Mouse (Mus musculus) kidney, embryonic 16.5 days (tissue): ENCODE results near the gene Vps53. TPM values are rescaled to one million over a fixed set of nuclear protein-coding genes. Genes with fewer than 3 reads are reported as not detected.

Source experiments
- ATAC-seq: fragments of 200-750 bp; cut with Nextera tagmentation; 2 replicates; pipeline ENCODE4 v1.8.0; 2017; ENCODE audit warnings: moderate TSS enrichment; ENCODE audit not compliant: low FRiP score, low TSS enrichment
- H3K27ac ChIP-seq: fragments of 300-500 bp; sonication (generic); 2 replicates; pipeline ENCODE4 v1.5.1; 2014; ENCODE audit warnings: low read length
- H3K27me3 ChIP-seq: fragments of 300-500 bp; sonication (generic); 2 replicates; pipeline ENCODE4 v1.6.1; 2014; ENCODE audit warnings: low read length, control low read depth, mixed read lengths; ENCODE audit not compliant: insufficient read depth
- H3K36me3 ChIP-seq: fragments of 300-500 bp; sonication (generic); 2 replicates; pipeline ENCODE4 v1.6.1; 2014; ENCODE audit warnings: low read length, control low read depth, mixed read lengths; ENCODE audit not compliant: insufficient read depth
- H3K4me1 ChIP-seq: fragments of 300-500 bp; sonication (generic); 2 replicates; pipeline ENCODE4 v1.6.1; 2014; ENCODE audit warnings: low read length, control low read depth, mixed read lengths; ENCODE audit not compliant: insufficient read depth
- H3K4me2 ChIP-seq: fragments of 300-500 bp; sonication (generic); replicated peaks from 2 replicates; pipeline ENCODE4 v1.6.1; 2014; ENCODE audit warnings: low read depth, low read length
- H3K4me3 ChIP-seq: fragments of 300-500 bp; sonication (generic); 2 replicates; pipeline ENCODE4 v1.5.1; 2014; ENCODE audit warnings: mild to moderate bottlenecking, low read length
- H3K9ac ChIP-seq: fragments of 300-500 bp; sonication (generic); replicated peaks from 2 replicates; pipeline ENCODE4 v1.6.1; 2014; ENCODE audit warnings: low read length
- H3K9me3 ChIP-seq: fragments of 300-500 bp; sonication (generic); 2 replicates; pipeline ENCODE4 v1.6.1; 2016; ENCODE audit warnings: low read length, control low read depth
- WGBS: fragments of 180-500 bp; shearing (Covaris S2); extraction: QIAGEN DNeasy Blood & Tissue Kit; methylation state at CpG from one replicate; pipeline ENCODE4 v1.1.7; 2014; 5-methylcytosine and 5-hydroxymethylcytosine counted together
- polyA plus RNA-seq: library from polyadenylated mRNA; unstranded; fragments of >200 nt; fragmentation: Nextera tagmentation; extraction: Ambion mirVana; gene quantifications from 2 replicates; pipeline ENCODE4 v1.2.1, GENCODE M21; 2015

Vps53 gene
- polyA plus RNA-seq, 1 experiment from 2014 or later = 46.9 TPM

DNA sequence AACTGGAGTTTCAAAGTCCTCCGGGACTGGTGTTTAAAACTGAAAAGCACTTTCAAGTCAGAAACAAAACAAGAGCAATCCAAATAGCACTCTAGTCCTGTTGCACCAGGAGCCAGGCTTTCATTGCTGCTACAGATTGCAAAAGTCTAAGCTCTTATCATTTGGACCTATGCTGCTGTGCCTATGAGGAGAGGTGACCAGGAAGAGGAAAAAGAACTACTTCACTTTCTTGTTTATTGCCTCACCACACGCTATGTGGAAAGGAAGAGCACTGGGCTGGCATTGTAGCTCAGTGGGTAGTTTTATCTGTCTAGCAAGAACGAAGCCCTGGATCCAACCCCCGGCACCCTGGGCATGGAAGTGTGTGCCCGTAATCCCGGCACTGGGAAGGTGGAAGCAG lies 146.1 kb downstream of the Vps53 start:
- Histone ChIP-seq H3K27ac (no peak overlapping the region), H3K9ac (no peak overlapping the region), H3K4me2 (no peak overlapping the region), H3K27me3 (no peaks in the 10 kb centered on the region), H3K36me3 (no peaks in the 10 kb centered on the region), H3K4me1 (peaks cover 7% of the 10 kb centered on the region; the same call in 1 of the 2 replicates), H3K4me3 (no peak overlapping the region), H3K9me3 (no peaks in the 10 kb centered on the region)
- no peak for ATAC-seq
- WGBS = 80% methylated on average over 6 of the region's 6 CpGs

DNA sequence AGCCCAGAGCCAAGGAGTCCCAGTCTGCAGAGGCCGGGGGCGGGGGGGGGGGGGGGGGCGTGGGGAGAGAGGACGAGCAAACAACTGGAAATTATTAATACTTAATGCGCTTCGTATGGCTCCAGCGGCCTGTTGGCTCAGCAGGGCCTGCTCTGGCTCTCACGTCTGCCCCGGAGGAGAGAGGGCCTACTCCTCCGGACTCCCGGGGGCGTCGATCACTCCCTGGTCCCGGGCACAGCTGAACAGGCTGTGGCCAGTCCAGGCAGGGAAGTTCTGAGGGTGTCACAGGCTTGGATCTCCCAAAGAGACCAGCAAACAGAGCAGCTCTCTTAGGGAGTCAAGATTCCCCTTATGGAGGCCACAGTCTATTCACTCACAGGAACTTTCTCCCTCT lies 151.4 kb downstream of the Vps53 start:
- 3% methylated on average over 13 of the region's 14 CpGs for WGBS
- ATAC-seq = peak; percentile 63
- peak overlapping the region; percentile 43 for H3K27ac ChIP-seq
- H3K9ac ChIP-seq = peak overlapping the region; percentile 79
- peak overlapping the region; percentile 85 for H3K4me2 ChIP-seq
- H3K27me3 ChIP-seq = no peaks in the 10 kb centered on the region
- H3K4me3 ChIP-seq = peak overlapping the region; percentile 74
- H3K36me3 ChIP-seq = 0 out of 2 replicates have a peak, but pooled peaks cover 5% of the 10 kb centered on the region
- no peaks in the 10 kb centered on the region for H3K9me3 ChIP-seq
- H3K4me1 ChIP-seq = peaks cover 25% of the 10 kb centered on the region

GRCm38 (mm10) chr11:76027139-76028071 lies 152.0 kb downstream of the Vps53 start, which contains the start of gene Rflnb:
Rflnb (minus strand) TSS chr11:76027782.
- H3K27me3 ChIP-seq = no peaks in the 10 kb centered on the region
- peak within 1 kb of the TSS; percentile 51 for H3K27ac ChIP-seq
- H3K4me3 ChIP-seq = peak within 1 kb of the TSS; percentile 74
- ATAC-seq = peak; percentile 94
- under 1% methylated on average over 104 of the region's 112 CpGs for WGBS
- no peaks in the 10 kb centered on the region for H3K9me3 ChIP-seq
- H3K4me1 ChIP-seq = peaks cover 25% of the 10 kb centered on the region
- H3K4me2 ChIP-seq = peak within 1 kb of the TSS; percentile 85
- peak within 1 kb of the TSS; percentile 79 for H3K9ac ChIP-seq
- H3K36me3 ChIP-seq = 0 out of 2 replicates have a peak, but pooled peaks cover 5% of the 10 kb centered on the region

- H3K9ac ChIP-seq = peak overlapping the region; percentile 79
- H3K4me2 ChIP-seq = peak overlapping the region; percentile 85
- H3K27me3 ChIP-seq = no peaks in the 10 kb centered on the region
- H3K4me1 ChIP-seq = peaks cover 25% of the 10 kb centered on the region
- no peaks in the 10 kb centered on the region for H3K9me3 ChIP-seq
- no peak for ATAC-seq
- H3K4me3 ChIP-seq = peak overlapping the region; percentile 74
- H3K27ac ChIP-seq = peak overlapping the region; percentile 51
- 0 out of 2 replicates have a peak, but pooled peaks cover 5% of the 10 kb centered on the region for H3K36me3 ChIP-seq
- 6% methylated on average over 14 of the region's 14 CpGs for WGBS
These were observed 152.8 kb downstream of the Vps53 start for GRCm38 (mm10) chr11:76026527-76027138.

DNA sequence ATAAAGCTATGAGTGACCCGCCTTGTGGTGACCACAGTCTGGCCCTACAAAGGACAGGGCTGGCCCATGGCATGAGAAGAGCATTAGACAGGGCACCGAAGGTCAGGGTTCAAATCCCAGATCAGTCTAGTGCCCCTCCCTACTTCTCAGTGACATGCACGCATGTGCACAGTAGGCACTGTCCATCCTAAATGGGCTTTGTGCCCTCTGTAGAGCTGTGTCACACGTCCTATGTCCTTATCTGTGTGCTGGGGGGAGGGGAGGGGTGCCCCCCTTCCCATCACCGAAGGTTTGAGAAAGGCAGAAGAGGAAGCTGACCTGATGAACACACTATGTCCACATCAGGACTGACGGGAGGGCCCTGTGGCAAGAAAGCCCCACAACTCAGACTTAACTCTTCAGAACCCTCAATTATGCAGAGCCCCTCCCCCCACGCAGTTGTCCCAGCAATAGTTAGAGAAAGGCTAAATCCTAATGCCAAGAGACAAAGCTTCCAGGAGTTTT lies 154.3 kb downstream of the Vps53 start:
- Histone ChIP-seq H3K9ac (no peak overlapping the region), H3K4me2 (no peak overlapping the region), H3K4me3 (no peak overlapping the region), H3K4me1 (peaks cover 25% of the 10 kb centered on the region), H3K9me3 (no peaks in the 10 kb centered on the region), H3K27ac (no peak overlapping the region), H3K27me3 (no peaks in the 10 kb centered on the region), H3K36me3 (0 out of 2 replicates have a peak, but pooled peaks cover 5% of the 10 kb centered on the region)
- no peak for ATAC-seq
- 78% methylated on average over 7 of the region's 7 CpGs for WGBS

GRCm38 (mm10) chr11:76020916-76021315 lies 158.5 kb downstream of the Vps53 start:
- H3K4me1 ChIP-seq = peaks cover 2% of the 10 kb centered on the region; the same call in 1 of the 2 replicates
- H3K9ac ChIP-seq = no peak overlapping the region
- H3K27ac ChIP-seq = no peak overlapping the region
- ATAC-seq = no peak
- no peak overlapping the region for H3K4me2 ChIP-seq
- 77% methylated on average over 9 of the region's 9 CpGs for WGBS
- no peak overlapping the region for H3K4me3 ChIP-seq
- H3K27me3 ChIP-seq = no peaks in the 10 kb centered on the region
- H3K36me3 ChIP-seq = 0 out of 2 replicates have a peak, but pooled peaks cover 5% of the 10 kb centered on the region
- H3K9me3 ChIP-seq = no peaks in the 10 kb centered on the region

- no peaks in the 10 kb centered on the region for H3K27me3 ChIP-seq
- no peak overlapping the region for H3K27ac ChIP-seq
- no peak overlapping the region for H3K9ac ChIP-seq
- no peak overlapping the region for H3K4me3 ChIP-seq
- no peaks in the 10 kb centered on the region for H3K4me1 ChIP-seq
- 0 out of 2 replicates have a peak, but pooled peaks cover 5% of the 10 kb centered on the region for H3K36me3 ChIP-seq
- no peaks in the 10 kb centered on the region for H3K9me3 ChIP-seq
- no peak for ATAC-seq
- H3K4me2 ChIP-seq = no peak overlapping the region
- WGBS = 85% methylated on average over 4 of the region's 4 CpGs
These were observed 159.6 kb downstream of the Vps53 start for GRCm38 (mm10) chr11:76019879-76020278.

GRCm38 (mm10) chr11:76015814-76016213 lies 163.6 kb downstream of the Vps53 start:
- H3K9me3 ChIP-seq = no peaks in the 10 kb centered on the region
- no peak overlapping the region for H3K9ac ChIP-seq
- H3K4me1 ChIP-seq = no peaks in the 10 kb centered on the region
- H3K27ac ChIP-seq = no peak overlapping the region
- H3K4me3 ChIP-seq = no peak overlapping the region
- no peaks in the 10 kb centered on the region for H3K27me3 ChIP-seq
- H3K4me2 ChIP-seq = no peak overlapping the region
- no peaks in the 10 kb centered on the region for H3K36me3 ChIP-seq
- 67% methylated on average over 4 of the region's 4 CpGs for WGBS
- no peak for ATAC-seq

DNA sequence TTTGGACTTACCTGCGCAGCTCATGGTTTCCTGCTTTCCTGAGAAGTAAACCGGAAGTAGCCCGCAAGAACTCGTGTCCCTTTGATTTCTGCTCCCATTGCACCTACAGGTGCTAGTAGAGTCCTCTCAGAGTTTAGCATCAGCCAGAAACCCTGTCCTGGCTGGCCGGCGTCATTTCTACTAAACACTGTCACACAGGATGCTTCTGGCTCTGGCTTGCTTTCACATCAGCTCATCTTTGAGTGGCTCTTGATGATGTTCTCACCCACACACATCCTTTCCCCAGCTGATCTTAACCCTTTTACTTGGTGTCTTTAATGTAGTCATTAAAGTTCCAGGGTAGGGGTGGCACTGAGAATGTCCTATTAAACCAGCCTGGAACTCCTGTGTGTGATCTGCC lies 164.2 kb downstream of the Vps53 start:
- Histone ChIP-seq H3K4me1 (no peaks in the 10 kb centered on the region), H3K36me3 (no peaks in the 10 kb centered on the region), H3K27ac (no peak overlapping the region), H3K4me2 (no peak overlapping the region), H3K27me3 (no peaks in the 10 kb centered on the region), H3K9me3 (no peaks in the 10 kb centered on the region), H3K9ac (no peak overlapping the region), H3K4me3 (no peak overlapping the region)
- WGBS = 82% methylated on average over 6 of the region's 6 CpGs
- ATAC-seq = no peak
